Mouse (Mus musculus) layer of hippocampus, postnatal 10 days (tissue): ENCODE data around the gene Diras2. TPM values are rescaled to one million over a fixed set of nuclear protein-coding genes. Genes with fewer than 3 reads are reported as not detected.

Experiments used
- DNase-seq, 2 experiments: peaks; one replicate each; pipeline ENCODE4 v3.0.0; 2021; ENCODE audit warnings: low spot score in 2 of 2
- total RNA-seq, 2 experiments: library from RNA; stranded (reverse); gene quantifications; 2 replicates each; pipeline ENCODE4 v1.2.3; 2021

Diras2 gene
- total RNA-seq, 2 experiments from 2014 or later = 151 to 162 TPM

GRCm38 (mm10) chr13:52552822-52553477, 21.9 kb upstream of the Diras2 start:
- DNase-seq = no peak

DNA sequence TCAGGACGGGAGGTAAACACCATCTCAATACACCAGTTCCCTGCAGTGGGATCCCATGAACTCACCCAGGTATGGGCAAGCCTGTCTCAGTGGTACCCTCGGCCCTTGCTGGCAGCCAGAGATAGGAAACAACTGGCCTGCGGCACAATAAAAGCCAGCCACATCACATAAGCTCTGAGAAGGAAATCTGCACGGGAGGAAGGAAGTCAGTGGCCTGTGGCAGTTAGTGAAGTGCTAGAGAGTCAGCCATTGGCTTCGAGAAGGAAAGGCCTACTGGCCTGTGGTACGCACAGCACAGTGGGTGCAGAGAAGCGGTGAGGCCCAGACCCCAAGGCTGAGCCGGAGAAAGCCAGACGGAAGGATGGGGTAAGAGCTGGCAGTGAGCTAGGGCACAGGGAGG, 20.2 kb upstream of the Diras2 start:
- no peak for DNase-seq

GRCm38 (mm10) chr13:52550690-52551193, 19.7 kb upstream of the Diras2 start:
- DNase-seq = no peak

DNA sequence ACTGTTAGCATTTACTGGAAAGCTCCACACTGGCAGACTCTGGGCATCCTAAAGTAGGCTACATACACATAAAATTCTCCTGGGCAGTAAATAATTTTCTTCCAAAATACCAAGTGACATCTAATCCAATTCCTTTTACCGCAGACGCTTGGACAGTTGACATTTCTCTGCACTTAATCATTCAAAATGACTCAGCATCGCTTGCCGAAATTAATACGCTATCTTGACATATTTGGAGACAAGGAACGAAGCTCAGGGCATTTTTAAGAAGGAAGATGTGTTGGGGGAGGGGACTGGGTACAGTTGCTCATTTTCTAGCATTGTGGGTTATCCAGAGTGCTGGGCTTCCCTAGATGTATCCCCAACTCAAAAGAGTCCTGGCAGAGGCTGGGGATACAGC, 15.2 kb upstream of the Diras2 start:
- no peak for DNase-seq

- no peak for DNase-seq
These were observed 11.6 kb upstream of the Diras2 start for GRCm38 (mm10) chr13:52542636-52543035.

GRCm38 (mm10) chr13:52542036-52542526, 11.0 kb upstream of the Diras2 start:
- DNase-seq = no peak

- DNase-seq = no peak
These were observed 10.4 kb upstream of the Diras2 start for GRCm38 (mm10) chr13:52541385-52542035.

DNA sequence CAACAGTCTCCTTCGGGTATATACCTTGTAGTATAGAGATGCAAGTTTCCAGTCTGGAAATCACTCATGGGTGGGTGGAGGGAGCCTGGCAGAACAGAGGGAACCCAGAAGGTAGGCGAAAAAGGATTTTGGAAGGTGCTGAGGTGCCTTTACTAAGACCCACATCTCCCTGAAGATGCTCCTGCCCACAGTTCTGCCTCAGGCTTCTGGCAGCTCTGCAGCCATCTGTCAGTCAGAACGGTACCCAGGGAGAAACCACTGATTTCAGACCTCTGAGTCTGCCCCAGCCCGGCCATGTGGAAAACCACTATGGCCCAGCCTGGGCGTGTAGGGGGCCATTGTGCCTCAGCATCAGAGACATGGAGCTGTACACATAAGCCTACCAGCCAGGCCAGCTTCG, 8.4 kb upstream of the Diras2 start:
- DNase-seq = no peak

GRCm38 (mm10) chr13:52538588-52539116, 7.6 kb upstream of the Diras2 start:
- no peak for DNase-seq

DNA sequence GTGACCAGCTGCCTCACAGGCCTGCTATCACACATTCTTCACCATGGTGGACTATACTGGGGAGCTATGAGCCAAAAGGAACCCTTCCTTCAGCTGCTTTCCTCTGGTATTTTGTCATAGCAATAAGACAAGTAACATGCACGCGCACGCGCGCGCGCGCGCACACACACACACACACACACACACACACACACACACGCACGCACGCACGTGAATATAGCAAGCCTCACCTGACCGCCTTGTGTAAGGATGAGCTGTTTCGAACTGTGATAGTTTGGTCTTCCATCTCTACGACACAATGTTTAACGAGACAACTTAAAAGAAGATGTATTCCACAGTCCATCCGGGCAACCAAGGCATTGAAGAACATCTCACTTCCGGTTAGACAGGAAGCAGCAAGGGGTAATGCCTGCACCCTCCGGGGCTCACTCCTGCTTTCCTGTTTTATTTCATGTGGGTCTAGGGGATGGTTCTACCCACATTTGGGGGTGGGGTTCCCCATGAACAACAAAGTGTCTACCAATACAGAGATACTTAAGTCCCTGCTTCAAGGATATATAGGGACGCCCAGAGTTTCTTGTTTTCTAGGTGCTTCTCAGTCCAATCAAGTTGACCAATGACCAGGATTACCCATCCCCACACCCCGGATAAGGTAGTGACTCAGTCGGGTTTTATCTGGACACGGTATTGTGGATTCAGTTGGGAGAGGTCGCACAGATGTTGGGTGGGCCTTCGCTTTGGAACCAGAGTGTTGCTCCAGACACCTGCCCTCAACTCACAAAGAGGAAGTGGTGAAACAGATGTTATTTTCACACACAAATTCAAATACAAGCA, 6.9 kb upstream of the Diras2 start:
- DNase-seq = no peak

- peak; percentile 65 to 76 for DNase-seq
These were observed 4.5 kb upstream of the Diras2 start for GRCm38 (mm10) chr13:52535542-52535941.

GRCm38 (mm10) chr13:52533644-52534043, 2.6 kb upstream of the Diras2 start:
- DNase-seq = no peak

DNA sequence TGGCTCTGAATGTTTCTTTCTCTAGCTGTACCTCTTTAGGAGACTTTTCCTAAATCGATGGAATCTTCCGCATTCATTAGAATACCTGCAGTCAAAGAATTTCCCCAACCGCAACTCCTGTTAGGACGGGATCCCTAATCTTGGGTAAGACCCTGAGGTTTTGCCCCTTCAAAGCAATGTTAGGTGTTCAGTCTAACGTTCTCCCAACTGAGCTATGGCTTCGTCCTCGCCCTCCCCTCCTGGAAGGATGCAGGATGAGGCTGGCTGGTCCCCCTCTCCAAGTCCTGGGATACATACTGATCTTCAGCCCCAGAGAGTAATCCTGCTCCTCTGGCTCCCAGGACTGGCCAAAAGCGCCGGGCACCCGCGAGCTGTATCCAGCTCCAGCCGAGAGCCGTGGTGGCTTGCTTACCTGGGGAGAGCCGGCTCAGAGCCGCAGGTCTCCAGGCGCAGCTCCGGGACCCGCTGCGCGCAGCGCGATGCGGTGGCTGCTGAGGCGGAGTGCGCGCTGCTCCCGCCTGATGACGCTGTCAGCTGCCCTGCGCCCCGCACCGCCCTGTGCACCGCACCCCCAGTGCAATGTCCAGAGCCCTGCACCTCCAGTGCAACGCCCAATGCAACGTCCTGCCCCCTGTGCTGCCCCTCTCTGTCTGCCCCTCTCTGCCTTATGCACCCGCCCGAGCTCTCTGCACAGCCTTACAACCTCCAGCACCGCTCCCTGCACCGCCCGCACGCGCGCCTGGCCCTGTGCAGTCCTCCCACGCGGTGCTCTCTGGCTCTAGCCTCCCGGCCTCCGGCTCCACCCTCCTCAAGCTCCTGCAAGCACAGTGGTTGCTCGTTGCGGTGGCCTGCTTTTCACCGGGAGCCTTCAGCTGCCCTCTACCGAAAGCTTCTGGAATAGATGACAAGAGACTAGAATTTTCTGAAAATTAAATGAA, 802 bp downstream of the Diras2 start:
- peak; percentile 80 to 83 for DNase-seq

GRCm38 (mm10) chr13:52529188-52529972, 1.7 kb downstream of the Diras2 start:
- no peak for DNase-seq

GRCm38 (mm10) chr13:52528786-52529185, 2.3 kb downstream of the Diras2 start:
- DNase-seq = peak; percentile 40 to 45

GRCm38 (mm10) chr13:52528281-52528680, 2.8 kb downstream of the Diras2 start:
- no peak for DNase-seq

DNA sequence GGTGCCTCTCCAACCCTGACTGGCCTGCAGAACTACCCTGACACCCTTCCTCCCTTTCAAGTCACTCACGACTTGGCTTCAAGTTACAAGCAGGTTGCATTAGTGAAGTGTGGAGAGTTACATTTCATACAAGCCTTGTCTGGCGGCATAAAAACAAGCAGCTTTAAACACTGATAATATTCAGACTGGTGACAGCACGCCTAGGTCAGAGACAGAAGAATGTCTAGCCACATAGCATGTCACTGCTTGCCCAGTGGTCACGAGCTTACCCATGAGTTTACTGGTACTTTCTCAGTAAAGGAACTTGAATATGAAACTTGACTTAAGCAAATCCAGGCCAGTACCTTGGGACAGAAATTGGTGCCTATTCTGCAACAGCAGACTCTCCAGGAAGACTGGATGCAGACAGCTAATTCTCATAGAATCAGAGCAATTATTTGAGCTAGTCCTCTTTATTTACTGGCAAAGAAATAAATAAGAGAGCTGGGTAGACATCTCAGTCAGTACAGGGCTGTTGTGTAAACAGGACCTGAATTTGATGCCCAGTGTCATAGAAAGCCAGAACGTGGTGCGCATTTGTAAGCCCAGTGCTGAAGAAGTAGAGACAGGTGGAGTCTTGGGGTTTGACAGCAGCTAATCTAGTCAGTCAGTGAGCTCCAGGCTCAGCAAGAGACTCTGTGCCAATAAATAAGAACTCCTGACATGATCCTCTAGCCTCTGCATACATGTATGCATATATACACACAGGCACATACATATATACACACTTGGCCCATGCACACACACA, 4.6 kb downstream of the Diras2 start:
- DNase-seq = no peak

GRCm38 (mm10) chr13:52524313-52524712, 6.8 kb downstream of the Diras2 start:
- no peak for DNase-seq

DNA sequence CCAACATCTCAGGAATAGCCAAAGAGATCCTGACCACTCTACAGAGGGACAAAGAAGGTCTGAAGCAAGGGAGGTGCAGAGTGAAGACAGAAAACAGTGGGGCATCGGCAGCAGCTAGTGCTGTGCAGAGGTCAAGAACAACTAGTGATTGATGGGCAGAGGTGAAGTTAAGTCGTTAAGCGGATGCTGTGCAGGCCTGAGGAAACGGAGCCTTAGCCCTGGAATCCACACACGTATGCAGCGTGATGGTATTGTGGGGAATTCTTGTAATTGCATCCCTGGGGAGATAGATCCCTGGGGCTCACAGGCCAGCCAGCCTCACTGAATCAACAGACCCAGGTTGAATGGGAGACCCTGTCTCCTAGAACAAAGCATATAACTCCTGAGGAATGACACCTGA, 9.9 kb downstream of the Diras2 start:
- DNase-seq = no peak
